Mouse (Mus musculus) frontal cortex, adult 2 months (tissue): Measurements from ENCODE around the gene Rapgef4. TPM values are rescaled to one million over a fixed set of nuclear protein-coding genes. Genes with fewer than 3 reads are reported as not detected.

Experiments used
- DNase-seq, 2 experiments: peaks; one replicate each; pipeline ENCODE4 v3.0.0; 2022; ENCODE audit warnings: low spot score in 1 of 2; ENCODE audit errors: extremely low spot score in 1 of 2
- polyA plus RNA-seq: library from polyadenylated mRNA; depleted of rRNA; stranded (reverse); fragments of >200 nt; gene quantifications from 2 replicates; pipeline ENCODE4 v1.2.3, GENCODE M21; 2012; rRNA removed

Gene Rapgef4
- polyA plus RNA-seq, 1 experiment = 366 TPM

DNA sequence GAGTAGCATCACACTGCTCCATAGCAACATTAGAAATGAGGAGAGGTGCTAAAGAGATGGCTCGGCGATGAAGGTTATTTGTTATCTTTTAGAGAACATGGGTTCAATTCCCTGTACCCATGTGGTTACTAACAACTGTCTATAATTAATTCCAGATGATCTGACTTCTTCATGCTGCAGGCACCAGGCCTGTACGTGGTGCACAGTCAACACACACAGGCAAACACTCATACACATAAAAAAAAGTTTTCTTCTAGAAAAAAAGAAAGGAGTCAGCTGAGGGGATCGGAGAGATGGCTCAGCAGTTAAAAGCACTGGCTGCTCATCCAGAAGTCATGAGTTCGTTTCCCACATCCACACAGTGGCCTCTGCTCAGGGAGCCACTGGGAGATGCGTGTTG, 314.0 kb downstream of the Rapgef4 start:
- no peak for DNase-seq

DNA sequence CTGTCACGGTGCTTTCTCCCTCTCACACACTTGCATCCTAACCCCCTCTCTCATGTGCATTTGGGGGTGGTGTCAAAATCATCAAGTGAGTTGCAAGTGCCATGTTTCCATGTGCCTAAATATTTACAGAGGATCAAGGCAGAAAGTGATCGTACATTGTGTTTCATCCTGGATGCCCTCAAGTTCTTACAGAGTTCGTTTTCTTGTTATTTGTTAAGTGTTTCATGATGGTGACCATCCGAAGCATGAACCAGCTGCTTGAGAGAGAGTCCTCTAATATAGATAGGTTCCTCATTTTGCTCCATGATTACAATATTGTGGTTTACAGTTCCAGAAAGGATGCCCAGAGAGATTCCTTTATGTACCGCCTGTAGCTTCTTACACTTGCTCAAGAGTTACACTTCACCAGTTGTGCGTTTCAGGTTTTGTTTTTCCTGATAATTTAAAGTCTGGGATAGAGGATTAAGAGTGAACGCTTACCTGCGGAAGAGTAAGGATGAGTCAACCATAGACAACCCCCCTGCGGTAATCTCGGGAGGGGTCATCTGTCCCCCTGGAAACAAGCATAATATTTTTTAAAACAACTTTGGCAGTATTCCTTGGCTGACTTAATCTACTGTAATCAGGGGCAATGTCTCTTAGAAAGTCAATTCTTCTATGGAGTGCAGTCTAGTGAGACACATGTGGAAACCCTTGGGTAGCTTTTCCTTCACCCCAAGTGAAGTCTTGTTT, 316.1 kb downstream of the Rapgef4 start:
- DNase-seq = no peak

DNA sequence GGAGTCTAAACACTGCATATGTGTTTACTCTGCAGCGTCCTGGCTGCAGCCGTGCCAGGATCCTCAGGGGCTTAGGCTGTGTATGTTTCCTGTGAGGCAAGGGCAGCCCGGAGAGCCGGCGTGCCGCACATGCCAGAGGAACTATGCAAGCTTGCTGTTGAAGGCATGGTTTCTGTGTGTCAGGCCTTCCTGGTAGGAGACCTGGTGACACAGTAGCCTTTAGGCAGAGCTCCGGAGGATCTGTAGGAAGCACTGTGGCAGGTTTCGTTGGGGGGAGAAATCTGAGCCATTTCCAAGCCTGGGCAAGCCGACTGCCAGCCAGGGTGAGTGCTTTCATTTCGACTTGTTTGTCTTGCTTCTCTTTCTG, 316.7 kb downstream of the Rapgef4 start:
- DNase-seq = no peak

DNA sequence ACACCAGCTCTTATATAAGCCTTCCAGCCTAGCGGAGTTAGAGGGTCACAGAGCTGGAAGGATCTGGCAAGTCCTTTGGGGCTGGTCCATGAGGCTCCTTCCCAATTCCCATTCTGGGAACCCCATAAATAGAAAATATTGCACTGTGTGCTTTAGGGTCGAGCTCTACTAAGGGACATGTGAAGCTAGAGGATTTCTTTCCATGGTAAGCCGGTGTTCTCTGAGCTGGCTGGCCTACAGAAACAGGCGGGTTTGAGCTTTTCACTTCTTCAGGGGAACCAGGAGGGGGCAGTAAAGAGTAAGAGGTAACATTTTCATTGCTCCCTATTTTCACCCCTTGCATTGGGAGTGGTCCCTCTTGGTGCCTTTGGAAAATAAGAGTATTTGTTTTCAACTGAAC, 317.4 kb downstream of the Rapgef4 start:
- peak in 1 of 2 experiments; percentile 62 for DNase-seq

DNA sequence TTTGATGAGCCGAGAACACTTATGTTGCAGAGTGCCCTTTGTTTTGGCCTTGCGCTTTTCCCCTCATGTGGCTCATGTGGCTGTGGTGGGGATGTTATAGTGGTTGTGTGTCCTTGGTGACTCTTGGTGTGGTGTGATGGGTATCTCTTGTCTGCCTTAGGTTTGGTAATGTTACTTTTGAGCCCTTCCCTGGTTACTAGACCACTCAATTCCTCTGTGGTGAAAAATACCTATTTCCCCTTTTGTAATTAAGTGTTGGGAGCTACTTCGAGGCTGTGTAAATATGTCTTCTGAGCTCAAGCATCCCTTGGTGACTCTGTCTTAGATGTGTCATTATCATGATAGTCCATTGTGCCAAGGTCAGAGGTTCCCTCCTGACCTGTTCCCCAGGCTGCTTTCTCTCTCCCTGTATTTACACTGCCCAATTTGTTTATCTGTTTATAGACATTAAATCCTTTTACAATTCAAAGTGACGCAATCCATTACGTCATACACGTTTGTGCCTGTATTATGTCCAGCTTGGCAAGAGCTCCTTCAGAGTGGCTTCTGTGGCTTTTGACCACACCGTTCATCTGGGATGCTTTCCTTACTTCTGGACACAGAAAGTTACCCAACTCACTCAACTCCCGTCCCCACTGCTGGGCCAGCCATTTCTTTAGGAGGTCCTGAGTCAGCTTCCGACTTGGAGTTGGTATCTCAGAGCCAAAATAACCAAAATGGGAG, 320.3 kb downstream of the Rapgef4 start:
- DNase-seq = no peak

DNA sequence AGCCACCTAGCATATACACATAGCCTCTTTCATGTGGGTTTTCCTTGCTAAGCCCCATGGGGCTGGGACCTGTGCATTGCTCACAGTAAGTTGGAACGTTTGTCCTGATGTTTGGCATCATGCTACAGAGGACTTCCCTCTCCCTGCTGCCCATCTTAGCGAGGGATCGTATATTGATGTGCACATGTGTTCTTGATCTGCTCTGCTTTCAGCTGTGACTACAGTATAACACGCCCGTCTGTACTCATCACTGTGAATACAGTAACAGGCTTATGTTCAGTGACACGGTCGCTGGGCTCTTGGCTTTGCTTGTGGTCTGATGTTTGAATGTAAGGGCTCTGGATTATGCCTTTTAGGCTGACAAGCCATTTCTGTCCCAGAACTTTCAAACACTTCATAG, 324.7 kb downstream of the Rapgef4 start:
- no peak for DNase-seq

Other genes with a start within 250 kb of the Rapgef4 start
- 28.1 and 32.4 TPM in 2 replicates for gene Itga6, start 235.6 kb upstream of the Rapgef4 start, polyA plus RNA-seq
- 26.7 and 28.5 TPM in 2 replicates for gene Pdk1, start 108.0 kb upstream of the Rapgef4 start, polyA plus RNA-seq